Mouse (Mus musculus): ENCODE measurements around the gene Ptchd3. TPM values are rescaled to one million over a fixed set of nuclear protein-coding genes. Genes with fewer than 3 reads are reported as not detected.

Ptchd3 gene
- polyA plus RNA-seq, 1 experiment from 2014 or later: not detected

DNA sequence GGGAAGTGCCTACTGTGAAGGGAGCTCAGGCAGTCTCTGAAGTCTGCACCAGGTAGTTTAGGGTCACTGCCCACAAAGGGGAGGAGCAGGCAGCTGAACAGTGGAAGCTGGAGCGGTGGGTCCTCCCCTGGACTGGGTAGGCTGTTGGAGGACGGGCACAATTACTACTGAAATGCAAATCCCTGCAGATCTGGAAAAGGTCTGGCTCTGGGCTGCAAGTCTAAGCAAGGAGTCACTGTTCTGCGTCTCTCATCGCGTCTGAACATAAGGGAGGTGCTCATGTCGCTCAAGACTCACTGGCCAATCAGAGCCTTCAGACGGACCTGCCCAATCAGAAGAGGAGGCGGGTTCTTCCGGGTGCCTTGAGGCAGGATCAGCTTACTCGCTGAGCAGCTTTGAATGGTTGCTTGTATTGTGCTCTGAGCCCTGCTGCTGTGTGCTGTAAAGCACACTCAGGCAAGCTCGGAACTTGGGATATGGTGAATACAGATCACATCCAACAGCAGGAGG is 17.8 kb downstream of the Ptchd3 start:
- whole genome bisulfite sequencing: under 1% methylated on average over 11 of the region's 11 CpGs
- H3K9ac ChIP-seq (ENCODE audit: low read length): peak overlapping the region; percentile 73
- no peaks in the 10 kb centered on the region for H3K27me3 ChIP-seq (ENCODE audit: control insufficient read depth, insufficient read depth, low read length)
- H3K4me2 ChIP-seq: peak overlapping the region; percentile 54
- peak; percentile 96 for DNase-seq (ENCODE audit: low spot score, missing footprints)
- peaks cover 2% of the 10 kb centered on the region; the same call in 1 of the 2 replicates for H3K9me3 ChIP-seq (ENCODE audit: control insufficient read depth, low read length)
- H3K36me3 ChIP-seq (ENCODE audit: control insufficient read depth, insufficient read depth, low read length): no peaks in the 10 kb centered on the region
- peak; percentile 100 for ATAC-seq (ENCODE audit: low FRiP score)
- peaks cover 3% of the 10 kb centered on the region; the same call in 1 of the 2 replicates for H3K4me1 ChIP-seq (ENCODE audit: control insufficient read depth, insufficient read depth, low read length)
- peak overlapping the region; percentile 47 for H3K27ac ChIP-seq (ENCODE audit: low read depth, low read length)
- peak overlapping the region; percentile 45 for H3K4me3 ChIP-seq (ENCODE audit: low read depth, low read length)

Other genes starting within 250 kb of the Ptchd3 start
- 5.2 and 5.6 TPM in 2 replicates for gene B3gntl1, start 157.1 kb upstream of the Ptchd3 start, polyA plus RNA-seq (2014; fragmentation: Nextera tagmentation; extraction: Ambion mirVana)
- 10.5 and 10.7 TPM in 2 replicates for gene Metrnl, start 128.7 kb upstream of the Ptchd3 start, polyA plus RNA-seq (2014; fragmentation: Nextera tagmentation; extraction: Ambion mirVana)

All from midbrain, embryonic 11.5 days (tissue).